Mouse (Mus musculus): ENCODE measurements around the gene Cib4.

Cib4 gene

DNA sequence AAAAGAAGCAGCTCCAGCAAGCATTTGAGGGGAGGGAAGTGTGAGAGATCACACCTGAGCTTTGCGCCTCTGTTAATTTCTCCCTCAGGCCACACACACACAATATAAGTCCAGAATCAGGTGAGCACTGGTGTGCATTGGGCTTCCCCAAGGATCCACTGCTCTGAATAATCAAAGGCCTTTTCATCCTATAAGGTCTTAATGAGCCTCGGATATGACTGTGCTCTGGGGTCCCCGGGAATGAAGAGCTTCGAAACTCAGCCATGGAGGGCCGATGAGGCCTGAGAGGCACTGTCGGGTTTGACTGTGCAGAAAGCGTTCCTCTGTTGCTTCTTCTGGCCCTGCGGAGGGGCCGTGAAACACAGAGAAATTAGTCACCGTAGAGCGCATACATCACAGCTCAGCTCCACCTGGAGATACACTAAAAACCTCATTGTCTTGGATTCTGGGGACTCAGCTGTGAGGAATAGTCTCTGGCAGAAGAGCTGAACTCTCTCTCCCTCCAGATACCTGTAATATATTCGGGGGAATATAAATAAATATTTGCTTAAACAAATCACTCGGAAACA lies 101.2 kb downstream of the Cib4 start:
- no peak for DNase-seq (ENCODE audit: inconsistent age in 2 of 2, low spot score in 1 of 2)

DNA sequence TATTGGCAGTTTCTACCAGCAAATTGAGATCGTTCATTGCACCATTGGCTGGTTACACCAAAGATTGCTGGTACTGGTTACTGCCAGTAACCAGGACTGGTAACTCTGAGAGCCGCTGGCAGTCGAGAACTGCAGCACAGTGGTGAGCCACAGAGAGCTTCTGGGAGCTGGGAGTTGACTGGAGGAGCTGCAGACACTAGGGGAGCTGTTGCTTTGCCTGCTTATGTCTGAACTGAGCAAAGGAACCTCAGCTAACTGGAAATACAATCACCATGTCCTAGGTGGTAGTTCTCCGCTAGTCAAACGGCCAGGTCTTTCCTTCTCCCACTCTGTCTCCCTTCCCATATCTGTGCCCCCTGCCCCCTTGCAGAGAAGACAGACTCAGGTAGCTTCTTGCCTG lies 103.4 kb downstream of the Cib4 start:
- DNase-seq (ENCODE audit: inconsistent age in 2 of 2, low spot score in 1 of 2) = peak in 1 of 2 experiments; percentile 28

DNA sequence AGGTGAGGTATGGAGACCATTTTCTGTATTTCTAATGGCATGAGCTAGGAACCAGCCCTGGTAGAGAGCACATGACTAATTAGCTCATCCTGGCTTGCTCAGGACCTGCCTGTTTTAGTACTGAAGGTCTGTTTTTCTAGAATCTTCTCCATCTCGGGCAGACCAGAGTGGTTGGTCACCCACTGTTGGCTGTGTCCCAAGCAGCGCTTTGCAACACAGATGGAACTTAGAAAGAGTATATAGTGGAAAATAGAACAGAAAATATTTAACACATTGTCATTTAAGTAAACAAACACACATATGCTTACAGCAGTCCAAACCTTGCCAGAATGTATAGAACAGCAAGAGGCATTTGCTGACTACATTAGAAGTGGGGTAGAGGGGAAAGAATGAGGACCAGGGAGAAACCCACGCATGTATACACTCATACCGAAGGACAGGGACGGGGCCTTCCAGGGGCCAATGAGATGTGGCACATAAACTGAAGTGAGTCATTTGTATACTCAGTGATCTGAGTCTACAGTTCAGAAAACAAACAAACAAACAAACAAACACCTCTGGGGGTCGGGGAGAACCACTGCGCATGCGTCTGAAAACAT lies 105.2 kb downstream of the Cib4 start:
- no peak for DNase-seq (ENCODE audit: inconsistent age in 2 of 2, low spot score in 1 of 2)

DNA sequence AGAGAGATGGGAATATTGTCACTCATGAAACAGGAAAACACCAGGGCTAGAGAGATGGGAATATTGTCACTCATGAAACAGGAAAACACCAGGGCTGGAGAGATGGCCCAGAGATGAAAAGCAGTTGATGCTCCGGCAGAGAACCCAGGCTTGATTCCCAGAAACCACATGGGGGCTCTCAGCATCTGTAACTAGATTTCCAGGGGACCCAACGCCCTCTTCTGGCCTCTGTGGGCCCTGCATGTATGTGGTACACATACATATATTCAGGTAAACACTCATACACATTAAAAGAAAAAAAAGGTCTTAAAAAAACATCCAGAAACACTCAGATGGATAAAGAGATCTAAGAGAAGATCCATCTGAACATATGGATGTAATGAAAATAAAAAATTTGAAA lies 106.7 kb downstream of the Cib4 start:
- DNase-seq (ENCODE audit: inconsistent age in 2 of 2, low spot score in 1 of 2) = no peak

Data from adrenal gland, adult (tissue).